Mouse (Mus musculus): ENCODE data around the gene Gsdma2. TPM values are rescaled to one million over a fixed set of nuclear protein-coding genes. Genes with fewer than 3 reads are reported as not detected.
A peak's percentile ranks its signal among the peaks of the same experiment; 100 is the strongest.
"Not testable (repeated sequence)": the region's sequence is repeated elsewhere in the genome, so short reads cannot be mapped to it uniquely, and the experiment has no call there.

Gene Gsdma2
- polyA plus RNA-seq, 1 experiment from 2014 or later: not detected

GRCm38 (mm10) chr11:98671284-98671815 lies 24.8 kb downstream of the Gsdma2 start:
- Histone ChIP-seq H3K36me3 (no peaks in the 10 kb centered on the region), H3K27me3 (peaks cover 41% of the 10 kb centered on the region), H3K4me1 (no peaks in the 10 kb centered on the region), H3K9ac (no peak overlapping the region), H3K27ac (no peak overlapping the region), H3K4me2 (replicated peaks) (no peak overlapping the region), H3K4me3 (no peak overlapping the region), H3K9me3 (replicated peaks) (no peaks in the 10 kb centered on the region)
- no peak for ATAC-seq (ENCODE audit: low FRiP score)
- WGBS: 78% methylated on average over 3 of the region's 3 CpGs

GRCm38 (mm10) chr11:98671857-98672256 lies 25.3 kb downstream of the Gsdma2 start:
- Histone ChIP-seq H3K4me3 (no peak overlapping the region), H3K4me1 (no peaks in the 10 kb centered on the region), H3K36me3 (no peaks in the 10 kb centered on the region), H3K27ac (no peak overlapping the region), H3K27me3 (peaks cover 38% of the 10 kb centered on the region), H3K9me3 (replicated peaks) (no peaks in the 10 kb centered on the region), H3K4me2 (replicated peaks) (no peak overlapping the region), H3K9ac (no peak overlapping the region)
- 60% methylated on average over 5 of the region's 5 CpGs for WGBS
- no peak for ATAC-seq (ENCODE audit: low FRiP score)

GRCm38 (mm10) chr11:98672482-98672881 lies 25.9 kb downstream of the Gsdma2 start:
- no peaks in the 10 kb centered on the region for H3K4me1 ChIP-seq
- no peaks in the 10 kb centered on the region for H3K36me3 ChIP-seq
- H3K9me3 ChIP-seq (replicated peaks): no peaks in the 10 kb centered on the region
- H3K9ac ChIP-seq: no peak overlapping the region
- no peak overlapping the region for H3K27ac ChIP-seq
- WGBS: 91% methylated on average over 5 of the region's 5 CpGs
- peaks cover 34% of the 10 kb centered on the region for H3K27me3 ChIP-seq
- no peak for ATAC-seq (ENCODE audit: low FRiP score)
- no peak overlapping the region for H3K4me2 ChIP-seq (replicated peaks)
- H3K4me3 ChIP-seq: no peak overlapping the region

- H3K36me3 ChIP-seq; H3K4me1 ChIP-seq; H3K9ac ChIP-seq; ATAC-seq (ENCODE audit: low FRiP score); H3K4me3 ChIP-seq; H3K9me3 ChIP-seq (replicated peaks); H3K27ac ChIP-seq: not testable (repeated sequence)
- WGBS: 9% methylated on average over 7 of the region's 7 CpGs
- H3K27me3 ChIP-seq: peaks cover 27% of the 10 kb centered on the region
- H3K4me2 ChIP-seq (replicated peaks): 0 out of 2 replicates have a peak overlapping the region, but pooled peaks have one; percentile 19
Measured at GRCm38 (mm10) chr11:98673136-98673535, 26.6 kb downstream of the Gsdma2 start.

GRCm38 (mm10) chr11:98675829-98676363 lies 29.3 kb downstream of the Gsdma2 start:
- no peaks in the 10 kb centered on the region for H3K36me3 ChIP-seq

GRCm38 (mm10) chr11:98680023-98680422 lies 33.5 kb downstream of the Gsdma2 start:
- Histone ChIP-seq H3K27ac (no peak overlapping the region), H3K4me1 (peaks cover 10% of the 10 kb centered on the region), H3K9me3 (replicated peaks) (no peaks in the 10 kb centered on the region), H3K4me3 (no peak overlapping the region), H3K4me2 (replicated peaks) (no peak overlapping the region), H3K36me3 (no peaks in the 10 kb centered on the region), H3K27me3 (no peaks in the 10 kb centered on the region), H3K9ac (no peak overlapping the region)
- ATAC-seq (ENCODE audit: low FRiP score): no peak
- 97% methylated on average over 1 of the region's 1 CpGs for WGBS

More at GRCm38 (mm10) chr11:98675829-98676363, 29.3 kb downstream of the Gsdma2 start:
- no peak overlapping the region for H3K27ac ChIP-seq
- H3K4me1 ChIP-seq: no peaks in the 10 kb centered on the region
- 52% methylated on average over 7 of the region's 7 CpGs for WGBS
- H3K9me3 ChIP-seq (replicated peaks): no peaks in the 10 kb centered on the region
- peaks cover 10% of the 10 kb centered on the region; the same call in 1 of the 2 replicates for H3K27me3 ChIP-seq
- H3K4me2 ChIP-seq (replicated peaks): no peak overlapping the region
- H3K4me3 ChIP-seq: no peak overlapping the region
- ATAC-seq (ENCODE audit: low FRiP score): no peak
- no peak overlapping the region for H3K9ac ChIP-seq

GRCm38 (mm10) chr11:98680595-98680994 lies 34.0 kb downstream of the Gsdma2 start:
- H3K4me3 ChIP-seq; ATAC-seq (ENCODE audit: low FRiP score); H3K27ac ChIP-seq; H3K4me2 ChIP-seq (replicated peaks); H3K9ac ChIP-seq; H3K9me3 ChIP-seq (replicated peaks); H3K27me3 ChIP-seq; H3K36me3 ChIP-seq: not testable (repeated sequence)
- H3K4me1 ChIP-seq: peaks cover 10% of the 10 kb centered on the region
- 90% methylated on average over 4 of the region's 4 CpGs for WGBS

GRCm38 (mm10) chr11:98681186-98681585 lies 34.6 kb downstream of the Gsdma2 start:
- Histone ChIP-seq H3K4me3 (no peak overlapping the region), H3K27ac (no peak overlapping the region), H3K9me3 (replicated peaks) (no peaks in the 10 kb centered on the region), H3K4me1 (peaks cover 10% of the 10 kb centered on the region), H3K27me3 (no peaks in the 10 kb centered on the region), H3K4me2 (replicated peaks) (no peak overlapping the region), H3K9ac (no peak overlapping the region), H3K36me3 (peaks cover 9% of the 10 kb centered on the region)
- no peak for ATAC-seq (ENCODE audit: low FRiP score)
- WGBS: 79% methylated on average over 4 of the region's 4 CpGs

GRCm38 (mm10) chr11:98681786-98682745 lies 35.5 kb downstream of the Gsdma2 start, which contains the start of gene Psmd3:
Psmd3 (plus strand) TSS chr11:98682554.
- 5% methylated on average over 45 of the region's 45 CpGs for WGBS
- H3K36me3 ChIP-seq: peaks cover 18% of the 10 kb centered on the region
- peak; percentile 97 for ATAC-seq (ENCODE audit: low FRiP score)

GRCm38 (mm10) chr11:98682811-98683210 lies 36.3 kb downstream of the Gsdma2 start:
- ATAC-seq (ENCODE audit: low FRiP score): peak; percentile 30
- Histone ChIP-seq H3K4me1 (peaks cover 10% of the 10 kb centered on the region), H3K4me3 (peak overlapping the region; percentile 99), H3K27me3 (no peaks in the 10 kb centered on the region), H3K9ac (peak overlapping the region; percentile 99), H3K9me3 (replicated peaks) (no peaks in the 10 kb centered on the region), H3K4me2 (replicated peaks) (peak overlapping the region; percentile 88), H3K36me3 (peaks cover 26% of the 10 kb centered on the region), H3K27ac (peak overlapping the region; percentile 73)
- WGBS: under 1% methylated on average over 23 of the region's 23 CpGs

More at GRCm38 (mm10) chr11:98681786-98682745, 35.5 kb downstream of the Gsdma2 start, which contains the start of gene Psmd3:
- Histone ChIP-seq H3K4me3 (peak within 1 kb of the TSS; percentile 99), H3K4me1 (peaks cover 10% of the 10 kb centered on the region), H3K27me3 (no peaks in the 10 kb centered on the region), H3K27ac (peak within 1 kb of the TSS; percentile 73), H3K9ac (peak within 1 kb of the TSS; percentile 99), H3K9me3 (replicated peaks) (no peaks in the 10 kb centered on the region), H3K4me2 (replicated peaks) (peak within 1 kb of the TSS; percentile 88)

- Histone ChIP-seq H3K9me3 (replicated peaks) (no peaks in the 10 kb centered on the region), H3K4me1 (peaks cover 10% of the 10 kb centered on the region), H3K4me3 (no peak overlapping the region), H3K9ac (no peak overlapping the region), H3K36me3 (peaks cover 45% of the 10 kb centered on the region), H3K27ac (no peak overlapping the region), H3K4me2 (replicated peaks) (no peak overlapping the region), H3K27me3 (no peaks in the 10 kb centered on the region)
- 91% methylated on average over 9 of the region's 9 CpGs for WGBS
- no peak for ATAC-seq (ENCODE audit: low FRiP score)
Measured at GRCm38 (mm10) chr11:98685642-98686041, 39.1 kb downstream of the Gsdma2 start.

GRCm38 (mm10) chr11:98686976-98687375 lies 40.4 kb downstream of the Gsdma2 start:
- H3K27ac ChIP-seq: no peak overlapping the region
- H3K4me1 ChIP-seq: peaks cover 10% of the 10 kb centered on the region
- H3K9ac ChIP-seq: no peak overlapping the region
- H3K9me3 ChIP-seq (replicated peaks): no peaks in the 10 kb centered on the region
- no peak for ATAC-seq (ENCODE audit: low FRiP score)
- H3K27me3 ChIP-seq: no peaks in the 10 kb centered on the region
- 92% methylated on average over 4 of the region's 4 CpGs for WGBS
- H3K36me3 ChIP-seq: peaks cover 59% of the 10 kb centered on the region
- no peak overlapping the region for H3K4me2 ChIP-seq (replicated peaks)
- H3K4me3 ChIP-seq: no peak overlapping the region

Data from hindbrain, embryonic 12.5 days (tissue).